8 mouse cellular contexts compared by ENCODE assay signal in the genomic region with DNA sequence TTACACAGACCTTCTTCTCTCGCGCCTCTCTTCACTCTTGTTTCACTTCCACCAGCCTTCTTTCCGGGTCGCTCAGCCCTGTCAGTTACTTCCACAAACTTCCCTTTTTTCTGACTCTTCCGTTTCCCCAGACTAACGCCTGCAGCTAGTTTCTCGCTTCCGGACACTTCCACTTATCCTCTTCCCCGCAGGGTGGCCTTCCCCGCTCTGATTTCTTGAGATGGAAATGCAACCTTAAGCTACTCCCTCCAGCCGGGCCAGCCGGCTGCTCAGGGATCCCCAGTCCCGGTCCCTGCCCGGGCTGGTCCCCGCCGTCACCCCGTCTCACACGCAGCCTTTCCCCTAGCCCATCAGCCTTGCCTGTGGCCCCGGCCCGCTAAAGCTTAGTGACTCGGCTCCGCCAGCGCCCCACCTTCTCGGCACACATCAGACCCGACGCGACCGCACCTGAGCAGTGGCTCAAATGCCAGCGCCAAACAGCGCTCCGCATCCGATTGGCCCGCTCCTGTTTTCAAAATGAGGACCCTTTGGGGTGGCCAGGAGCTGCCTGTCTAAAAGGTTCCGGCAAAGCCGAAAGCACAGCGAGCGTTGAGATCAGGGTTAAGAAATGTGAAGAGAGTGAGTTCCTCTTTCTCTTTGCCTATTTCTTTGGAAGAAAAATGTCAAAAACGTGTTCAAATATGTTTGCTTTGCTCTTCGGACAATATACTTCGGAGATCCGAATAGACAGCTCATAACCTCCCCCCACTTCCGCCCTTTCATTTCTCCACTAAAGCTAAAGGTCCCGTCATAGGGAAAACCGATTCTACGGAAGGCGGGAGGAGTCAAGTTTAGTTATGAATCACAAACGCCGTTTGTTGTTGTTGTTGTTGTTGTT. TPM values are rescaled to one million over a fixed set of nuclear protein-coding genes. Genes with fewer than 3 reads are reported as not detected.
DNase-seq lines count a peak whose midpoint lies in the region; ATAC-seq and TF ChIP-seq lines count a peak whose summit lies in the region.

A gene (minus strand): TSS at position 417 of the 877 bp plus-strand sequence.

- H3K4me3 ChIP-seq in G1E (ENCODE audit: low read depth, low read length), result peak within 1 kb of the TSS; percentile 90
- peak within 1 kb of the TSS; percentile 85 for H3K4me3 ChIP-seq in forebrain, embryonic 16.5 days (replicated peaks; ENCODE audit: low read length)
- H3K4me3 ChIP-seq in layer of hippocampus, adult 2 months, result peak within 1 kb of the TSS; percentile 87
- H3K4me3 ChIP-seq in lung, embryonic 14.5 days (ENCODE audit: low read depth, low read length), result peak within 1 kb of the TSS; percentile 89
- peak within 1 kb of the TSS; percentile 82 for H3K4me3 ChIP-seq in olfactory bulb, adult 2 months (ENCODE audit: insufficient read depth, low read depth, low read length)
- H3K4me3 ChIP-seq in thymus, adult 2 months (ENCODE audit: control insufficient read depth, insufficient read depth, low read length), result peak within 1 kb of the TSS; percentile 73

- H3K4me2 ChIP-seq in forebrain, embryonic 16.5 days (ENCODE audit: low read length), result peak within 1 kb of the TSS; percentile 94
- H3K4me2 ChIP-seq in lung, embryonic 14.5 days, result peak within 1 kb of the TSS; percentile 83

- intact Hi-C loops in heart, postnatal 36 days (cut with DNase I), result no loop called here

- under 1% methylated on average over 48 of the region's 48 CpGs for WGBS in forebrain, embryonic 16.5 days
- WGBS in lung, embryonic 14.5 days, result under 1% methylated on average over 48 of the region's 48 CpGs
- WGBS in olfactory bulb, adult 2 months, result under 1% methylated on average over 48 of the region's 48 CpGs
- WGBS in thymus, adult 2 months, result under 1% methylated on average over 48 of the region's 48 CpGs

- peaks cover 27% of the 10 kb centered on the region for H3K36me3 ChIP-seq in G1E (replicated peaks)
- no peaks in the 10 kb centered on the region for H3K36me3 ChIP-seq in forebrain, embryonic 16.5 days (ENCODE audit: control insufficient read depth, insufficient read depth)
- H3K36me3 ChIP-seq in lung, embryonic 14.5 days (ENCODE audit: insufficient read depth), result peaks cover 17% of the 10 kb centered on the region
- H3K36me3 ChIP-seq in thymus, adult 2 months (ENCODE audit: control insufficient read depth, insufficient read depth, low read length), result peaks cover 14% of the 10 kb centered on the region

- peak; percentile 86 for ATAC-seq in G1E (ENCODE audit: extremely low read depth, insufficient number of reproducible peaks, low FRiP score, poor library complexity, severe bottlenecking)
- peak; percentile 97 for ATAC-seq in forebrain, embryonic 16.5 days
- ATAC-seq in lung, embryonic 14.5 days (ENCODE audit: insufficient read depth), result peak; percentile 96

- H3K4me1 ChIP-seq in G1E (ENCODE audit: insufficient read depth, low read depth, low read length), result peaks cover 34% of the 10 kb centered on the region
- H3K4me1 ChIP-seq in forebrain, embryonic 16.5 days (replicated peaks; ENCODE audit: control insufficient read depth, insufficient read depth, low read length), result peaks cover 16% of the 10 kb centered on the region
- H3K4me1 ChIP-seq in lung, embryonic 14.5 days (ENCODE audit: insufficient read depth), result peaks cover 7% of the 10 kb centered on the region; the same call in 1 of the 2 replicates
- H3K4me1 ChIP-seq in olfactory bulb, adult 2 months (ENCODE audit: control insufficient read depth, insufficient read depth, low read length), result peaks cover 7% of the 10 kb centered on the region
- peaks cover 6% of the 10 kb centered on the region for H3K4me1 ChIP-seq in thymus, adult 2 months (replicated peaks; ENCODE audit: control insufficient read depth, insufficient read depth, low read length)

- no peaks in the 10 kb centered on the region for H3K9me3 ChIP-seq in G1E (replicated peaks)
- no peaks in the 10 kb centered on the region for H3K9me3 ChIP-seq in forebrain, embryonic 16.5 days (ENCODE audit: control insufficient read depth, low read length)
- no peaks in the 10 kb centered on the region for H3K9me3 ChIP-seq in lung, embryonic 14.5 days (ENCODE audit: low read depth, low read length)

- no peak for TF ChIP-seq POLR2A in olfactory bulb, adult 2 months (IDR thresholded peaks at IDR 0.05; ENCODE audit: insufficient read depth, low read depth, low read length)
- 0 out of 2 replicates have a peak, but pooled peaks have one; percentile 48 for TF ChIP-seq POLR2A in thymus, adult 2 months (IDR thresholded peaks at IDR 0.05; ENCODE audit: control insufficient read depth, extremely low read depth, insufficient read depth, low read length, poor library complexity)

- no peaks in the 10 kb centered on the region for H3K27me3 ChIP-seq in G1E (ENCODE audit: insufficient read depth, low read length)
- H3K27me3 ChIP-seq in forebrain, embryonic 16.5 days (replicated peaks; ENCODE audit: control insufficient read depth, insufficient read depth, low read length), result no peaks in the 10 kb centered on the region
- H3K27me3 ChIP-seq in lung, embryonic 14.5 days (ENCODE audit: insufficient read depth, low read length), result no peaks in the 10 kb centered on the region
- no peaks in the 10 kb centered on the region for H3K27me3 ChIP-seq in thymus, adult 2 months (ENCODE audit: control insufficient read depth, insufficient read depth, low read length)

- DNase-seq in G1E (ENCODE audit: low spot score), result peak; percentile 75
- peak; percentile 88 to 92 for DNase-seq in cerebellum, adult 18-20 months
- peak; percentile 92 to 95 for DNase-seq in heart, postnatal 36 days
- peak; percentile 87 to 91 for DNase-seq in layer of hippocampus, adult 2 months (ENCODE audit: low spot score in 2 of 2)
- DNase-seq in lung, embryonic 14.5 days, result peak; percentile 99
- peak; percentile 91 for DNase-seq in thymus, adult 2 months

- no peak for TF ChIP-seq CTCF in G1E (IDR thresholded peaks at IDR 0.05; ENCODE audit: low read depth, low read length)
- no peak for TF ChIP-seq CTCF in layer of hippocampus, adult 2 months (conservative IDR thresholded peaks at IDR 0.05)
- TF ChIP-seq CTCF in lung, embryonic 14.5 days (IDR thresholded peaks at IDR 0.05; ENCODE audit: low read depth), result no peak
- no peak for TF ChIP-seq CTCF in olfactory bulb, adult 2 months (IDR thresholded peaks at IDR 0.05; ENCODE audit: insufficient read depth, low read depth, low read length)
- TF ChIP-seq CTCF in thymus, adult 2 months (IDR thresholded peaks at IDR 0.05; ENCODE audit: borderline replicate concordance, control insufficient read depth, extremely low read depth, insufficient read depth, low read length, poor library complexity), result peak; percentile 55; the same call in 1 of the 2 replicates

- peak within 1 kb of the TSS; percentile 70 for H3K9ac ChIP-seq in forebrain, embryonic 16.5 days (replicated peaks; ENCODE audit: low read depth, low read length)
- peak within 1 kb of the TSS; percentile 81 for H3K9ac ChIP-seq in lung, embryonic 14.5 days

- H3K27ac ChIP-seq in forebrain, embryonic 16.5 days (ENCODE audit: low read length), result peak within 1 kb of the TSS; percentile 84
- H3K27ac ChIP-seq in layer of hippocampus, adult 2 months, result peak within 1 kb of the TSS; percentile 98
- peak within 1 kb of the TSS; percentile 92 for H3K27ac ChIP-seq in lung, embryonic 14.5 days (ENCODE audit: low read depth)
- H3K27ac ChIP-seq in olfactory bulb, adult 2 months (ENCODE audit: insufficient read depth, low read depth, low read length), result peak within 1 kb of the TSS; percentile 84
- peak within 1 kb of the TSS; percentile 75 for H3K27ac ChIP-seq in thymus, adult 2 months (ENCODE audit: control insufficient read depth, insufficient read depth, low read length)

RNA-seq across cellular contexts. Expression of the gene that starts here (rescaled TPM):
- total RNA-seq in G1E (2014; fragmentation: Nextera tagmentation) (81.4 and 85.7 TPM in 2 replicates), G1E (2017) (37.9 and 50.5 TPM in 2 replicates)
- 15.9 and 19.0 TPM in 2 replicates for polyA plus RNA-seq in G1E (2012)
- 28.1 and 38.4 TPM in 2 replicates for polyA plus RNA-seq in forebrain, embryonic 16.5 days (2015; fragmentation: Nextera tagmentation; extraction: Ambion mirVana)
- 1 to 10 TPM; 2.0 to 2.5 TPM for total RNA-seq in heart, postnatal 36 days (2021)
- 1 to 10 TPM; 2.0 to 2.1 TPM for total RNA-seq in layer of hippocampus, adult 2 months (2021)
- 5.2 and 6.0 TPM in 2 replicates for polyA plus RNA-seq in lung, embryonic 14.5 days (2014; fragmentation: Nextera tagmentation; extraction: Ambion mirVana)
- polyA plus RNA-seq in olfactory bulb, adult 2 months (2012; ENCODE audit: insufficient read depth, insufficient read length, low replicate concordance, missing spikeins), result not detected in 2 replicates
- polyA plus RNA-seq in thymus, adult 2 months (2012; rRNA removed), result 7.5 and 9.6 TPM in 2 replicates

Comparison
In these comparisons a context has a peak if more than half of its experiments do, and no peak if none do; other contexts are left out.
1. Peak in every context shown above with its lines: DNase-seq, ATAC-seq, H3K4me3 ChIP-seq and H3K27ac ChIP-seq.
2. RNA of the gene that starts here (total RNA-seq): 37.9 to 85.7 TPM in G1E; 2.0 to 2.5 TPM in heart, postnatal 36 days and 2.0 to 2.1 TPM in layer of hippocampus, adult 2 months; every median in the first group is over 10 times any median in the second.